Mouse (Mus musculus) bone marrow macrophage, adult 2 months (primary cell): ENCODE results near the gene Traf3.

Experiments
- CTCF ChIP-seq: IDR thresholded peaks from 2 replicates; pipeline ENCODE4 v1.5.1; 2012; ENCODE audit warnings: low read depth, mild to moderate bottlenecking, low read length, moderate library complexity
- POLR2A ChIP-seq: IDR thresholded peaks from 2 replicates; pipeline ENCODE4 v1.6.1; 2012; ENCODE audit warnings: mild to moderate bottlenecking, low read depth, low read length, borderline replicate concordance

DNA sequence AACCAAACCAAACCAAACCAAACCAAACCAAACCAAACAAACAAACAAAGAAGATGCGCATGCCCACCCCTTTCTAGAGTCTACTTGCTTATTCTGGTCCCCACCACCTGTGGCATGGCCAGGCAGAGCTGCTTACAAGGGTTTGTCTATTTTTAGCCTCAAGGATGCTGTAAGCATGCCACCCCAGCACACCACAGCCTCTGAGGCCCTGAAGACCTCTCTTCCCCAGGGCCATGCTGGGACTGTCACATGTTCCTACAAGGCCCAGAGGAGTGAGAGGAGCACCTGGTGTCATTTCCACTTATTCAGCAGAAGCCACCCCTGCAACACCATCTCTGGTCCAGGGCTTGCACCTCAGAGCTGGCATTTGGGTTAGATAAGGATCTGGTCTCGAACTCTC is 21.6 kb upstream of the Traf3 start:
- TF ChIP-seq POLR2A (no peak), CTCF (no peak)
